Mouse (Mus musculus) cortical plate, adult 2 months (tissue): ENCODE results near the gene Kmt5c. TPM values are rescaled to one million over a fixed set of nuclear protein-coding genes. Genes with fewer than 3 reads are reported as not detected.

ENCODE experiments used
- H3K27ac ChIP-seq: fragments of 200-500 bp; 2 replicates; pipeline ENCODE4 v1.5.1; 2012; ENCODE audit warnings: low read length, control low read depth, inconsistent platforms; ENCODE audit not compliant: insufficient read depth
- H3K4me1 ChIP-seq: fragments of 200-500 bp; 2 replicates; pipeline ENCODE4 v1.6.1; 2011; ENCODE audit warnings: low read length; ENCODE audit not compliant: control insufficient read depth, insufficient read depth
- H3K4me3 ChIP-seq: fragments of 200-500 bp; 2 replicates; pipeline ENCODE4 v1.5.1; 2011; ENCODE audit warnings: mild to moderate bottlenecking, low read length, control low read depth; ENCODE audit not compliant: insufficient read depth
- CTCF ChIP-seq: fragments of 200-500 bp; IDR thresholded peaks from 2 replicates; pipeline ENCODE4 v1.5.1; 2011; ENCODE audit warnings: mild to moderate bottlenecking, control low read depth, low read length; ENCODE audit not compliant: insufficient read depth; ENCODE audit errors: extremely low read depth
- POLR2A ChIP-seq: fragments of 200-500 bp; IDR thresholded peaks from 2 replicates; pipeline ENCODE4 v1.6.1; 2011; ENCODE audit warnings: mild to moderate bottlenecking, low read length, control low read depth; ENCODE audit not compliant: insufficient read depth; ENCODE audit errors: extremely low read depth
- polyA plus RNA-seq: library from polyadenylated mRNA; depleted of rRNA; stranded (reverse); fragments of >200 nt; gene quantifications from 2 replicates; pipeline ENCODE4 v1.2.3, GENCODE M21; 2012

The Kmt5c gene
- polyA plus RNA-seq, 1 experiment: 60.1 TPM

- TF ChIP-seq POLR2A: no peak
- TF ChIP-seq CTCF: no peak
- Histone ChIP-seq H3K27ac (no peak overlapping the region), H3K4me3 (no peak overlapping the region), H3K4me1 (no peaks in the 10 kb centered on the region)
Measured at GRCm38 (mm10) chr7:4759670-4760069, 19.8 kb downstream of the Kmt5c start.

GRCm38 (mm10) chr7:4764946-4765710 is 25.2 kb downstream of the Kmt5c start:
- peak overlapping the region; percentile 65 for H3K27ac ChIP-seq
- no peaks in the 10 kb centered on the region; the same call in 1 of the 2 replicates for H3K4me1 ChIP-seq
- no peak for TF ChIP-seq CTCF
- no peak for TF ChIP-seq POLR2A
- H3K4me3 ChIP-seq: no peak overlapping the region

GRCm38 (mm10) chr7:4771202-4771601 is 31.3 kb downstream of the Kmt5c start, which contains the start of gene Fam71e2:
Gene Fam71e2 (minus strand): TSS chr7:4771302.
- H3K4me3 ChIP-seq: no peak within 1 kb of the TSS
- no peak for TF ChIP-seq POLR2A
- TF ChIP-seq CTCF: no peak
- H3K4me1 ChIP-seq: no peaks in the 10 kb centered on the region; the same call in 1 of the 2 replicates
- H3K27ac ChIP-seq: no peak within 1 kb of the TSS

- no peak overlapping the region for H3K27ac ChIP-seq
- TF ChIP-seq CTCF (no peak), POLR2A (no peak)
- H3K4me3 ChIP-seq: no peak overlapping the region
- no peaks in the 10 kb centered on the region for H3K4me1 ChIP-seq
Measured at GRCm38 (mm10) chr7:4776131-4776530, 36.2 kb downstream of the Kmt5c start.

- Histone ChIP-seq H3K4me3 (peak overlapping the region; percentile 29; the same call in 1 of the 2 replicates), H3K27ac (no peak overlapping the region), H3K4me1 (no peaks in the 10 kb centered on the region)
- no peak for TF ChIP-seq CTCF
- TF ChIP-seq POLR2A: no peak
Measured at GRCm38 (mm10) chr7:4776861-4777830, 37.2 kb downstream of the Kmt5c start.

- H3K4me1 ChIP-seq: no peaks in the 10 kb centered on the region
- no peak overlapping the region for H3K27ac ChIP-seq
- no peak overlapping the region for H3K4me3 ChIP-seq
- TF ChIP-seq CTCF: no peak
- TF ChIP-seq POLR2A: no peak
Measured at GRCm38 (mm10) chr7:4777851-4778637, 38.1 kb downstream of the Kmt5c start.

- Histone ChIP-seq H3K4me3 (no peak overlapping the region), H3K4me1 (no peaks in the 10 kb centered on the region), H3K27ac (no peak overlapping the region)
- TF ChIP-seq CTCF (no peak), POLR2A (no peak)
Measured at GRCm38 (mm10) chr7:4779921-4780320, 40.0 kb downstream of the Kmt5c start.

- H3K27ac ChIP-seq: no peak overlapping the region
- no peak for TF ChIP-seq POLR2A
- no peak for TF ChIP-seq CTCF
- H3K4me3 ChIP-seq: no peak overlapping the region
- no peaks in the 10 kb centered on the region for H3K4me1 ChIP-seq
Measured at GRCm38 (mm10) chr7:4782130-4782529, 42.2 kb downstream of the Kmt5c start.

- H3K4me3 ChIP-seq: no peak within 1 kb of the TSS
- no peaks in the 10 kb centered on the region for H3K4me1 ChIP-seq
- no peak within 1 kb of the TSS for H3K27ac ChIP-seq
- TF ChIP-seq CTCF: no peak
- TF ChIP-seq POLR2A: no peak
Measured at GRCm38 (mm10) chr7:4782759-4783158, 42.8 kb downstream of the Kmt5c start, which contains the start of the genes Il11 and Tmem190. Gene Il11 (minus strand): TSS chr7:4782859. Gene Tmem190 (plus strand): TSS chr7:4782937.
